Mouse (Mus musculus): ENCODE measurements at regions not wholly inside any gene's neighbourhood (a gene's known extent, or its start where the extent isn't known, plus 50 kb on each side); places are given as distances from the start of the nearest gene placed in this dataset.

- Histone ChIP-seq H3K4me2 (ENCODE audit: low read depth) (no peak overlapping the region), H3K27me3 (ENCODE audit: control insufficient read depth, insufficient read depth, insufficient read length) (no peaks in the 10 kb centered on the region), H3K4me3 (no peak overlapping the region), H3K36me3 (ENCODE audit: control insufficient read depth, insufficient read depth) (no peaks in the 10 kb centered on the region), H3K79me2 (ENCODE audit: control insufficient read depth, insufficient read depth) (no peaks in the 10 kb centered on the region), H3ac (ENCODE audit: control insufficient read depth, insufficient read length) (no peak overlapping the region)
- TF ChIP-seq USF1 (IDR thresholded peaks at IDR 0.05; ENCODE audit: low read depth) (no peak), TCF3 (IDR thresholded peaks at IDR 0.05; ENCODE audit: insufficient read length, low read depth) (no peak), CEBPB (IDR thresholded peaks at IDR 0.05; ENCODE audit: insufficient read depth, poor library complexity, severe bottlenecking) (no peak), SRF (IDR thresholded peaks at IDR 0.05; ENCODE audit: control insufficient read depth, insufficient read length, low read depth) (no peak), E2F4 (IDR thresholded peaks at IDR 0.05; ENCODE audit: insufficient read depth) (no peak), POLR2A (IDR thresholded peaks at IDR 0.05; ENCODE audit: insufficient read length, low read depth) (no peak), MAX (IDR thresholded peaks at IDR 0.05; ENCODE audit: low read depth) (no peak), MYOD1 (IDR thresholded peaks at IDR 0.05; ENCODE audit: control insufficient read depth in 1 of 3, insufficient read length in 2 of 3, low read depth in 2 of 3) (no peak), POLR2AphosphoS2 (IDR thresholded peaks at IDR 0.05; ENCODE audit: insufficient read length, low read depth) (no peak), TCF12 (IDR thresholded peaks at IDR 0.05; ENCODE audit: insufficient read depth, poor library complexity, severe bottlenecking) (no peak), REST (IDR thresholded peaks at IDR 0.05; ENCODE audit: insufficient read depth, insufficient read length) (no peak), MYOG (IDR thresholded peaks at IDR 0.05; ENCODE audit: control insufficient read depth in 1 of 3, insufficient read depth in 1 of 3, insufficient read length in 2 of 3, low read depth in 2 of 3) (no peak)
Measured at GRCm38 (mm10) chr12:51242839-51243238, 105.0 kb upstream of the G2e3 start.

GRCm38 (mm10) chr12:51241131-51241781 is 106.6 kb upstream of the G2e3 start:
- no peaks in the 10 kb centered on the region for H3K27me3 ChIP-seq (ENCODE audit: control insufficient read depth, insufficient read depth, insufficient read length)
- H3ac ChIP-seq (ENCODE audit: control insufficient read depth, insufficient read length), result no peak overlapping the region
- TF ChIP-seq TCF3 (IDR thresholded peaks at IDR 0.05; ENCODE audit: insufficient read length, low read depth) (no peak), REST (IDR thresholded peaks at IDR 0.05; ENCODE audit: insufficient read depth, insufficient read length) (no peak), USF1 (IDR thresholded peaks at IDR 0.05; ENCODE audit: low read depth) (no peak), MYOD1 (IDR thresholded peaks at IDR 0.05; ENCODE audit: control insufficient read depth in 1 of 3, insufficient read length in 2 of 3, low read depth in 2 of 3) (no peak), E2F4 (IDR thresholded peaks at IDR 0.05; ENCODE audit: insufficient read depth) (no peak), TCF12 (IDR thresholded peaks at IDR 0.05; ENCODE audit: insufficient read depth, poor library complexity, severe bottlenecking) (no peak), POLR2AphosphoS2 (IDR thresholded peaks at IDR 0.05; ENCODE audit: insufficient read length, low read depth) (no peak), CEBPB (IDR thresholded peaks at IDR 0.05; ENCODE audit: insufficient read depth, poor library complexity, severe bottlenecking) (no peak), POLR2A (IDR thresholded peaks at IDR 0.05; ENCODE audit: insufficient read length, low read depth) (no peak), SRF (IDR thresholded peaks at IDR 0.05; ENCODE audit: control insufficient read depth, insufficient read length, low read depth) (no peak), MAX (IDR thresholded peaks at IDR 0.05; ENCODE audit: low read depth) (no peak), MYOG (IDR thresholded peaks at IDR 0.05; ENCODE audit: control insufficient read depth in 1 of 3, insufficient read depth in 1 of 3, insufficient read length in 2 of 3, low read depth in 2 of 3) (no peak)
- H3K4me3 ChIP-seq, result no peak overlapping the region
- no peak overlapping the region for H3K4me2 ChIP-seq (ENCODE audit: low read depth)
- H3K79me2 ChIP-seq (ENCODE audit: control insufficient read depth, insufficient read depth), result no peaks in the 10 kb centered on the region
- no peaks in the 10 kb centered on the region for H3K36me3 ChIP-seq (ENCODE audit: control insufficient read depth, insufficient read depth)

GRCm38 (mm10) chr12:51211691-51212090 is 136.2 kb upstream of the G2e3 start:
- Histone ChIP-seq H3K27me3 (ENCODE audit: control insufficient read depth, insufficient read depth, insufficient read length) (no peaks in the 10 kb centered on the region), H3ac (ENCODE audit: control insufficient read depth, insufficient read length) (no peak overlapping the region), H3K4me2 (ENCODE audit: low read depth) (no peak overlapping the region), H3K79me2 (ENCODE audit: control insufficient read depth, insufficient read depth) (no peaks in the 10 kb centered on the region), H3K36me3 (ENCODE audit: control insufficient read depth, insufficient read depth) (no peaks in the 10 kb centered on the region), H3K4me3 (no peak overlapping the region)
- TF ChIP-seq CEBPB (IDR thresholded peaks at IDR 0.05; ENCODE audit: insufficient read depth, poor library complexity, severe bottlenecking) (no peak), MYOD1 (IDR thresholded peaks at IDR 0.05; ENCODE audit: control insufficient read depth in 1 of 3, insufficient read length in 2 of 3, low read depth in 2 of 3) (no peak), POLR2A (IDR thresholded peaks at IDR 0.05; ENCODE audit: insufficient read length, low read depth) (no peak)

GRCm38 (mm10) chr12:51196289-51196688 is 151.6 kb upstream of the G2e3 start:
- H3K36me3 ChIP-seq (ENCODE audit: control insufficient read depth, insufficient read depth), result no peaks in the 10 kb centered on the region
- TF ChIP-seq TCF3 (IDR thresholded peaks at IDR 0.05; ENCODE audit: insufficient read length, low read depth), result no peak
- TF ChIP-seq MAX (IDR thresholded peaks at IDR 0.05; ENCODE audit: low read depth), result no peak
- no peak for TF ChIP-seq CEBPB (IDR thresholded peaks at IDR 0.05; ENCODE audit: insufficient read depth, poor library complexity, severe bottlenecking)
- TF ChIP-seq MYOD1 (IDR thresholded peaks at IDR 0.05; ENCODE audit: control insufficient read depth in 1 of 3, insufficient read length in 2 of 3, low read depth in 2 of 3), result no peak
- no peak for TF ChIP-seq MYOG (IDR thresholded peaks at IDR 0.05; ENCODE audit: control insufficient read depth in 1 of 3, insufficient read depth in 1 of 3, insufficient read length in 2 of 3, low read depth in 2 of 3)
- TF ChIP-seq TCF12 (IDR thresholded peaks at IDR 0.05; ENCODE audit: insufficient read depth, poor library complexity, severe bottlenecking), result no peak
- TF ChIP-seq POLR2AphosphoS2 (IDR thresholded peaks at IDR 0.05; ENCODE audit: insufficient read length, low read depth), result no peak
- no peak for TF ChIP-seq SRF (IDR thresholded peaks at IDR 0.05; ENCODE audit: control insufficient read depth, insufficient read length, low read depth)
- TF ChIP-seq E2F4 (IDR thresholded peaks at IDR 0.05; ENCODE audit: insufficient read depth), result no peak
- TF ChIP-seq POLR2A (IDR thresholded peaks at IDR 0.05; ENCODE audit: insufficient read length, low read depth), result no peak
- no peak for TF ChIP-seq USF1 (IDR thresholded peaks at IDR 0.05; ENCODE audit: low read depth)
- TF ChIP-seq REST (IDR thresholded peaks at IDR 0.05; ENCODE audit: insufficient read depth, insufficient read length), result no peak
- no peaks in the 10 kb centered on the region for H3K79me2 ChIP-seq (ENCODE audit: control insufficient read depth, insufficient read depth)
- H3K4me3 ChIP-seq, result no peak overlapping the region
- no peak overlapping the region for H3K4me2 ChIP-seq (ENCODE audit: low read depth)
- H3K27me3 ChIP-seq (ENCODE audit: control insufficient read depth, insufficient read depth, insufficient read length), result no peaks in the 10 kb centered on the region
- no peak overlapping the region for H3ac ChIP-seq (ENCODE audit: control insufficient read depth, insufficient read length)

Measured in myocyte (in vitro differentiated cells).